Mouse (Mus musculus): Measurements from ENCODE around the gene Shank3.

DNA sequence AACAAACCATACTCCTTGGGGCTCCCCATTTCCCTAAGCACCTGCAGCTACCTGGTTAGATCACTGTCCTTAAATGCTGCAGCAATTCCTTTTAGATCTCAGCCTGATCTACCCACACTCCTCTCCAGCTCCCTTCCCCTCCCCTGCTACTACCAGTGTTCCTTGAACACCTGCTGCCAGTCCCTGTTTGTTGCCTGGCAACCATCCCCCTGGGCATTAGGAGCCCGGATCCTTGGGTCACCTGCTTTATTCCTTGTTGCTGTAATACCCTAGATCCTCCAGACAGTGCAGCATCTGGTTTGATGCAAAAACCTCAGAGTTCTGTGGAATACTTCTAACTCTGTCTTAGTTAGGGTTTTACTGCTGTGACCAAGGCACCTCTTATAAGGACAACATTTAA is 34.4 kb upstream of the Shank3 start:
- no peak for TF ChIP-seq CTCF (IDR thresholded peaks at IDR 0.05)
- TF ChIP-seq POLR2A (IDR thresholded peaks at IDR 0.05; ENCODE audit: insufficient read depth, low read depth, low read length), result no peak
- no peak for TF ChIP-seq EP300 (IDR thresholded peaks at IDR 0.05; ENCODE audit: insufficient read depth, low read depth, low read length)
